Mouse (Mus musculus) myocyte (in vitro differentiated cells): ENCODE results near the gene Arpin. TPM values are rescaled to one million over a fixed set of nuclear protein-coding genes. Genes with fewer than 3 reads are reported as not detected.
A peak's percentile ranks its signal among the peaks of the same experiment; 100 is the strongest.

Experiments
- H3K27me3 ChIP-seq: one replicate; pipeline ENCODE4 v1.6.1; 2011; ENCODE audit not compliant: control insufficient read depth, insufficient read depth, insufficient read length
- H3K36me3 ChIP-seq: one replicate; pipeline ENCODE4 v1.6.1; 2011; ENCODE audit not compliant: control insufficient read depth, insufficient read depth
- H3K4me2 ChIP-seq: one replicate; pipeline ENCODE4 v1.6.1; 2011; ENCODE audit warnings: low read depth, control low read depth
- H3K4me3 ChIP-seq: one replicate; pipeline ENCODE4 v1.5.1; 2011; ENCODE audit warnings: mild to moderate bottlenecking, control low read depth, moderate library complexity
- H3K79me2 ChIP-seq: one replicate; pipeline ENCODE4 v1.6.1; 2011; ENCODE audit not compliant: control insufficient read depth, insufficient read depth
- H3ac ChIP-seq: one replicate; pipeline ENCODE4 v1.6.1; 2011; ENCODE audit not compliant: control insufficient read depth, insufficient read length
- CEBPB ChIP-seq: IDR thresholded peaks from 2 replicates; pipeline ENCODE4 v1.6.1; 2011; ENCODE audit warnings: mild to moderate bottlenecking, moderate library complexity; ENCODE audit not compliant: poor library complexity, insufficient read depth, severe bottlenecking
- E2F4 ChIP-seq: IDR thresholded peaks from one replicate; pipeline ENCODE4 v1.6.1; 2011; ENCODE audit warnings: mild to moderate bottlenecking, control low read depth, moderate library complexity; ENCODE audit not compliant: insufficient read depth
- MAX ChIP-seq: IDR thresholded peaks from one replicate; pipeline ENCODE4 v1.6.1; 2011; ENCODE audit warnings: low read depth, mild to moderate bottlenecking, control low read depth
- MYOD1 ChIP-seq, 3 experiments: IDR thresholded peaks; one replicate each; pipeline ENCODE4 v1.6.1; 2011; ENCODE audit warnings: control low read depth in 2 of 3, low read depth in 2 of 3, mild to moderate bottlenecking in 2 of 3, moderate library complexity in 1 of 3; ENCODE audit not compliant: insufficient read length in 2 of 3, control insufficient read depth in 1 of 3
- MYOG ChIP-seq, 3 experiments: IDR thresholded peaks; one replicate each; pipeline ENCODE4 v1.6.1; 2011; ENCODE audit warnings: control low read depth in 2 of 3, low read depth in 2 of 3, mild to moderate bottlenecking in 2 of 3; ENCODE audit not compliant: insufficient read length in 2 of 3, control insufficient read depth in 1 of 3, insufficient read depth in 1 of 3
- POLR2A ChIP-seq: IDR thresholded peaks from one replicate; pipeline ENCODE4 v1.6.1; 2011; ENCODE audit warnings: low read depth, mild to moderate bottlenecking, control low read depth, moderate library complexity; ENCODE audit not compliant: insufficient read length
- POLR2AphosphoS2 ChIP-seq: IDR thresholded peaks from one replicate; pipeline ENCODE4 v1.6.1; 2011; ENCODE audit warnings: low read depth, control low read depth; ENCODE audit not compliant: insufficient read length
- REST ChIP-seq: IDR thresholded peaks from one replicate; pipeline ENCODE4 v1.6.1; 2011; ENCODE audit warnings: mild to moderate bottlenecking, control low read depth, moderate library complexity; ENCODE audit not compliant: insufficient read depth, insufficient read length
- SRF ChIP-seq: IDR thresholded peaks from one replicate; pipeline ENCODE4 v1.6.1; 2011; ENCODE audit warnings: low read depth; ENCODE audit not compliant: control insufficient read depth, insufficient read length
- TCF12 ChIP-seq: IDR thresholded peaks from one replicate; pipeline ENCODE4 v1.6.1; 2011; ENCODE audit warnings: mild to moderate bottlenecking, control low read depth; ENCODE audit not compliant: poor library complexity, insufficient read depth, severe bottlenecking
- TCF3 ChIP-seq: IDR thresholded peaks from one replicate; pipeline ENCODE4 v1.6.1; 2011; ENCODE audit warnings: low read depth, control low read depth; ENCODE audit not compliant: insufficient read length
- USF1 ChIP-seq: IDR thresholded peaks from one replicate; pipeline ENCODE4 v1.6.1; 2011; ENCODE audit warnings: low read depth, mild to moderate bottlenecking, control low read depth, moderate library complexity
- polyA plus RNA-seq: library from polyadenylated mRNA; unstranded; fragments of >200 nt; fragmentation: generic; extraction: Trizol; gene quantifications from one replicate; pipeline ENCODE4 v1.2.1, GENCODE M21; 2012; ENCODE audit warnings: missing spikeins

Gene Arpin
- polyA plus RNA-seq, 1 experiment: 15.1 TPM

DNA sequence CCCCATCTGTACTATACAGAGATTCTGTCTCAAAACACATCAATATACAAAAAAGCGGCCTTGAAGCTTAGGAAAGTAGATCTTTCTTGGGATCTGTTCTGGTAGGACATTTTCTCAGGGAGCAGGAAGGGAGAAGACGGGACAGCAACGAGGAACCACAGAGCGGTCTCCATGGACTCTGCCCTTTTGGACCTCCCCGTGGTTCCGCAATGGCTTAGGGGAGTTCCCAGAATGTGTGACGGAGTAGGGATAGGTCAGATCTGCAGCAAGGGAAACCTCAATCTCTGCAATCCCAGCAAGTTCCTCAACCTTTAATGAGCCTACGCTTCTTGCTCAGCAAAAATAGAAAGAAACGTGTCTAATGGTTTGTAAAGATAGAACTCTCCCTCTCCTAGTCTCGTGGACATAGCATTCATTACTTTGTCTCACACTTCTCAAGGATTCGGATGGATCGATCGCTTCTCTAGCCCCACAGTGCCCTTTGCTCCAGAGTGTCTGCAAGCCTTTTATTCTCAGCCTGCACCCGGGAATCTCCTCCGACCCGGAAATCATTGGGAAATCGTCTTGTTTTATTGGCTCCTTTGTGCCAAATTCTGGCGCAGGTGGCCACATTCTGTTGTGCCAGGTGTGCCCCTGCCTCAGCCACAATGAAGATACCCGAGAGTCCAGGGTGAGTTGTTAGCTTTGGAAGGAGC is 499 bp upstream of the Arpin start:
- TF ChIP-seq MYOG (IDR thresholded peaks at IDR 0.05; ENCODE audit: control insufficient read depth in 1 of 3, insufficient read depth in 1 of 3, insufficient read length in 2 of 3, low read depth in 2 of 3) (no peak), MAX (no peak), POLR2A (peak; percentile 27), USF1 (no peak), CEBPB (no peak), TCF3 (no peak)
- peak overlapping the region; percentile 48 for H3K4me3 ChIP-seq
- no peaks in the 10 kb centered on the region for H3K36me3 ChIP-seq
- no peaks in the 10 kb centered on the region for H3K27me3 ChIP-seq
- H3K4me2 ChIP-seq: peak overlapping the region; percentile 95
- H3K79me2 ChIP-seq: no peaks in the 10 kb centered on the region
- H3ac ChIP-seq: peak overlapping the region; percentile 35

DNA sequence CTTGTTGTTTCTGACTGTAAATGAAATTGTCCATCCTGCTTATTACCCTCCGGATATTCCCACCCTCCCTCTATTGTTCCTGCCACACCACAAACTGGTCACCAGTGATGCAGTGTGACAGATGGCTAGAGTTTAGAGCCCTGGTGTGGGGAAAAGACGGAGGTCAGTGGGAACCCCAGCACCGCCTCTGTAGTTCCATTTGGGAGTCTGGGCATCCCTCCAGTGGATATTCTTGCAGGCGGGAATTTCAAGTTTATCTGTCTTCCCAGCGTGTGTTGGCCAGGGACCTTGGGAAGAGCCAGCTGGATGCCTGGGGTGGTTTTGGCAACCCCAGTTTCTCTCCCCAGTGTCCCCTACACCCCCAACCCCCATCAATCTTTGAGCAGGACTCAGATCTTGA is 698 bp downstream of the Arpin start:
- TF ChIP-seq E2F4 (peak; percentile 77), MYOD1 (IDR thresholded peaks at IDR 0.05; ENCODE audit: control insufficient read depth in 1 of 3, insufficient read length in 2 of 3, low read depth in 2 of 3) (peak in 1 of 3 experiments; percentile 26), REST (no peak), MAX (no peak)
- Histone ChIP-seq H3K36me3 (no peaks in the 10 kb centered on the region), H3ac (peak overlapping the region; percentile 35), H3K27me3 (no peaks in the 10 kb centered on the region), H3K4me2 (peak overlapping the region; percentile 95), H3K79me2 (no peaks in the 10 kb centered on the region), H3K4me3 (peak overlapping the region; percentile 48)

DNA sequence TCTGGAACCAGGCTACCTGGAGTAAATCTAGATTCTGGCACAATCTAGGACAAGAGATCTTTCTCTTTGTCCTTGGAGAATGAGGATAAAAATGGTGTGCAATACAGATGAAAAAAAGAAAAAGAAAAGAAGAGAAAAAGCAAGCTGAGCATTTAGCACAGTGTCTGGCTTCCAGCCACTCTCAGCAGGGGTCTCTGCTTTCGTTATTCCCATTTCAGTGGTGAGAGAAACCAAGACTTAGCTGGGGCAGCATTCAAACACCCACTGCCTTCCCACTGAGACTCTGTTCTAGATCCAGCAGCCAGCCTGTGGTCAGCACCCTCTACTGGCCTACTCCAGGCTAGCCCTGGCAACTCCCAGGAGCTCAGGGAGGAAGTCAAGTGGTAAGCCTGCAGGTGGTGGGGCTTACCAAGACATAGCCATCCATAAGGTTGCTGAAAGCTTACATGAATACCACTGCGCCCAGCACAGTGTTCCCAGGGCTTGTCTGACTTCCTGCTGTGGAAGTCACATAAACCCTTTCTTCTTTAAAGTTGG is 6.6 kb downstream of the Arpin start:
- Histone ChIP-seq H3K4me2 (no peak overlapping the region), H3ac (no peak overlapping the region), H3K36me3 (peaks cover 10% of the 10 kb centered on the region), H3K27me3 (no peaks in the 10 kb centered on the region), H3K4me3 (no peak overlapping the region), H3K79me2 (no peaks in the 10 kb centered on the region)
- no peak for TF ChIP-seq POLR2AphosphoS2
- TF ChIP-seq SRF: no peak
- TF ChIP-seq TCF3: no peak
- no peak for TF ChIP-seq MAX
- no peak for TF ChIP-seq TCF12
- TF ChIP-seq CEBPB: no peak
- TF ChIP-seq MYOG (IDR thresholded peaks at IDR 0.05; ENCODE audit: control insufficient read depth in 1 of 3, insufficient read depth in 1 of 3, insufficient read length in 2 of 3, low read depth in 2 of 3): no peak
- no peak for TF ChIP-seq MYOD1 (IDR thresholded peaks at IDR 0.05; ENCODE audit: control insufficient read depth in 1 of 3, insufficient read length in 2 of 3, low read depth in 2 of 3)
- TF ChIP-seq E2F4: no peak
- TF ChIP-seq USF1: no peak
- no peak for TF ChIP-seq POLR2A
- no peak for TF ChIP-seq REST

DNA sequence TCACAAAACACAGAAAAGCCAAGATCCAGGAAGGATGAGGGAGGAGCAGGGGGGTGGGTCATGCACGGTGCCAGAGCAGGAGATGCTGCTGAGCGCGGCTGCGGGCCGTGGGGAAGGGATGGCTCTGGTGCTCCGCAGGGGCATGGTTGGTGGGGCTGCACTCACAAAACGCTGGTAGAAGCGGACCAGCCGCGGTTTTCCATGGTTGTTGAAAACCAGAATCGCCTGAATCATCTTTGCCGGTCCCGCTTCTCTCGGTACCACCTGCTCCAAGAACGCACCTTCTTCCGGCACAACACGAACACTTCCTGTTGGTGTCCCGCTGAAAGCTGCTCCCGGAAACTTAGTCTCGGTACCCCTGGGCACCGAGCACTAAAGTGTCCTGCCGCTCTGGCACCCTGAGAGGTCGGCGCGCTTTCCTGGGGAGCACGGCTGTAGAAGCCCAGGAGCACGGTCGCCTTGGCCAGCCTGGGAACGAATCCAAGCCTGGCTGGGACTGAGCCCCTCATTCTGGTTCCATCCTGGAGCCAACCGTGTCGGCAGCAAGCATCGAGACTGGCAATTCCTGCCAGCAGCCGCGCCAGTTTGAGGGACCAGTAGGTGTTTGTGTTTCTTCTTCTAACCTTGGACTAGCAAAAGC is 14.7 kb downstream of the Arpin start, which contains the start of gene Ap3s2:
TSS of gene Ap3s2 (minus strand) at position 306 of the 640 bp plus-strand sequence.
- peak within 1 kb of the TSS; percentile 83 for H3K4me2 ChIP-seq
- H3K27me3 ChIP-seq: no peaks in the 10 kb centered on the region
- peak within 1 kb of the TSS; percentile 77 for H3K4me3 ChIP-seq
- H3ac ChIP-seq: peak within 1 kb of the TSS; percentile 47
- peaks cover 16% of the 10 kb centered on the region for H3K79me2 ChIP-seq
- TF ChIP-seq E2F4: no peak
- TF ChIP-seq USF1: peak; percentile 14
- peak in 2 of 3 experiments; percentile 20 to 49 for TF ChIP-seq MYOG (IDR thresholded peaks at IDR 0.05; ENCODE audit: control insufficient read depth in 1 of 3, insufficient read depth in 1 of 3, insufficient read length in 2 of 3, low read depth in 2 of 3)
- no peak for TF ChIP-seq SRF
- no peak for TF ChIP-seq CEBPB
- peak; percentile 79 for TF ChIP-seq POLR2A
- TF ChIP-seq POLR2AphosphoS2: peak; percentile 61
- TF ChIP-seq TCF3: no peak
- peak in 2 of 3 experiments; percentile 25 to 45 for TF ChIP-seq MYOD1 (IDR thresholded peaks at IDR 0.05; ENCODE audit: control insufficient read depth in 1 of 3, insufficient read length in 2 of 3, low read depth in 2 of 3)
- no peak for TF ChIP-seq REST
- no peak for TF ChIP-seq MAX
- TF ChIP-seq TCF12: no peak
- H3K36me3 ChIP-seq: no peaks in the 10 kb centered on the region

DNA sequence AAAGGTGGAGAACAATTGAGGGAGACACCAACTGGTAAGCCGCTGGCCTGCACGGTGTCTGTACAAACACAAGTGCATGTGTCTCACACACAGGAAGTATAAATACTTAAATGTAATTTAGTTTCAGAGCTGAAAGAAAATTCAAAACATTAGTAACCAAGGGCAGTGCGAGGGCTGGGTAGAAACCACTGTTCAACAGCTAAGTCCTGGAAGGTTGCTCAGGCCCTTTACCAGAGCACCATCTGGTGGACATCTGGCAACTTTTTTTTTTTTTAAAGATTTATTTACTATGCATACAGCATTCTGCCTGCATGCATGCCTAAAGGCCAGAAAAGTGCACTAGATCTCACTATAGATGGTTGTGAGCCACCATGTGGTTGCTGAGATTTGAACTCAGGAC is 20.6 kb downstream of the Arpin start:
- Histone ChIP-seq H3K4me3 (no peak overlapping the region), H3ac (no peak overlapping the region), H3K4me2 (no peak overlapping the region), H3K36me3 (peaks cover 4% of the 10 kb centered on the region), H3K79me2 (peaks cover 9% of the 10 kb centered on the region), H3K27me3 (no peaks in the 10 kb centered on the region)
- TF ChIP-seq MYOD1 (IDR thresholded peaks at IDR 0.05; ENCODE audit: control insufficient read depth in 1 of 3, insufficient read length in 2 of 3, low read depth in 2 of 3): no peak
- TF ChIP-seq REST: no peak
- TF ChIP-seq MAX: no peak
